In genomic region chr12:52861922-52862321, GRCm38 (mm10) we compare ENCODE assay signal across 28 mouse cellular contexts.
"Had no signal": no experiment of that assay in that cellular context is flagged by ENCODE, and none has a peak within 500 bp of the region (broad histone marks: within the 10 kb centered on the region; RNA-seq: fewer than 3 reads in every experiment).

No protein-coding gene starts in this region.

- H3K9ac ChIP-seq: embryonic facial prominence, embryonic 12.5 days; embryonic facial prominence, embryonic 13.5 days; embryonic facial prominence, embryonic 15.5 days; forebrain, embryonic 12.5 days; forebrain, embryonic 13.5 days; forebrain, embryonic 15.5 days had no signal

- H3K4me3 ChIP-seq: embryonic facial prominence, embryonic 10.5 days; embryonic facial prominence, embryonic 12.5 days; embryonic facial prominence, embryonic 13.5 days; embryonic facial prominence, embryonic 15.5 days; erythroblast, embryonic 14.5 days; forebrain, embryonic 10.5 days; forebrain, embryonic 12.5 days; forebrain, embryonic 13.5 days; forebrain, embryonic 15.5 days; gastrocnemius, adult 2 months; heart, adult 2 months; heart, embryonic 10.5 days had no signal

- H3K9me3 ChIP-seq: embryonic facial prominence, embryonic 12.5 days; embryonic facial prominence, embryonic 15.5 days; heart, embryonic 10.5 days had no signal

- H3K27ac ChIP-seq: embryonic facial prominence, embryonic 10.5 days; embryonic facial prominence, embryonic 12.5 days; embryonic facial prominence, embryonic 13.5 days; embryonic facial prominence, embryonic 15.5 days; forebrain, embryonic 10.5 days; forebrain, embryonic 12.5 days; forebrain, embryonic 13.5 days; forebrain, embryonic 15.5 days; gastrocnemius, adult 2 months; heart, adult 2 months; heart, embryonic 10.5 days had no signal

- H3K27me3 ChIP-seq: embryonic facial prominence, embryonic 12.5 days; embryonic facial prominence, embryonic 13.5 days; embryonic facial prominence, embryonic 15.5 days; forebrain, embryonic 12.5 days; forebrain, embryonic 13.5 days; forebrain, embryonic 15.5 days had no signal

- H3K4me1 ChIP-seq: embryonic facial prominence, embryonic 10.5 days; embryonic facial prominence, embryonic 12.5 days; embryonic facial prominence, embryonic 13.5 days; embryonic facial prominence, embryonic 15.5 days; forebrain, embryonic 10.5 days; forebrain, embryonic 12.5 days; forebrain, embryonic 13.5 days; forebrain, embryonic 15.5 days; heart, embryonic 10.5 days had no signal

- H3K36me3 ChIP-seq: embryonic facial prominence, embryonic 10.5 days; embryonic facial prominence, embryonic 12.5 days; embryonic facial prominence, embryonic 13.5 days; embryonic facial prominence, embryonic 15.5 days; forebrain, embryonic 10.5 days; forebrain, embryonic 12.5 days; forebrain, embryonic 15.5 days had no signal

- DNase-seq: cerebellum, adult 2 months; cerebellum, adult 8-10 months; cerebellum, adult 9-10 months; cerebellum, adult 9-11 months; cerebellum, postnatal 10 days; cerebellum, postnatal 14 days; cerebellum, postnatal 25 days; cerebellum, postnatal 36 days; embryo, embryonic 11 days; gastrocnemius, adult 2 months; gastrocnemius, postnatal 10 days; gastrocnemius, postnatal 14 days; gastrocnemius, postnatal 25 days; gastrocnemius, postnatal 36 days; heart, adult 11 months; heart, adult 18-20 months; heart, adult 2 months had no signal

- ATAC-seq: forebrain, embryonic 13.5 days; forebrain, embryonic 14.5 days; forebrain, embryonic 15.5 days had no signal

- H3K4me2 ChIP-seq: embryonic facial prominence, embryonic 12.5 days; embryonic facial prominence, embryonic 13.5 days; embryonic facial prominence, embryonic 15.5 days; forebrain, embryonic 12.5 days; forebrain, embryonic 13.5 days; forebrain, embryonic 15.5 days had no signal
